In genomic region chr1:170213181-170213879, GRCm38 (mm10) we compare ENCODE assay signal across 18 mouse cellular contexts. TPM values are rescaled to one million over a fixed set of nuclear protein-coding genes. Genes with fewer than 3 reads are reported as not detected.
DNase-seq lines count a peak whose midpoint lies in the region; ATAC-seq and TF ChIP-seq lines count a peak whose summit lies in the region.
"Had no signal": no experiment of that assay in that cellular context is flagged by ENCODE, and none has a peak within 500 bp of the region (broad histone marks: within the 10 kb centered on the region; RNA-seq: fewer than 3 reads in every experiment).

No protein-coding gene starts in this region.

- no peak overlapping the region for H3K4me3 ChIP-seq in embryonic facial prominence, embryonic 13.5 days
- H3K4me3 ChIP-seq in embryonic facial prominence, embryonic 10.5 days, result no peak overlapping the region
- H3K4me3 ChIP-seq in hindbrain, postnatal 0 days (ENCODE audit: low read length), result no peak overlapping the region
- H3K4me3 ChIP-seq in hindbrain, embryonic 11.5 days (ENCODE audit: low read depth, low read length), result no peak overlapping the region
- peak overlapping the region; percentile 37 to 99 for H3K4me3 ChIP-seq in MEL (ENCODE audit: control insufficient read depth in 1 of 2, insufficient read depth in 1 of 2, low read depth in 2 of 2, low read length in 2 of 2)
- H3K4me3 ChIP-seq in liver, postnatal 0 days (ENCODE audit: low read depth, low read length), result 0 out of 2 replicates have a peak overlapping the region, but pooled peaks have one; percentile 15

- 92% methylated on average over 10 of the region's 10 CpGs for WGBS in embryonic facial prominence, embryonic 13.5 days
- WGBS in embryonic facial prominence, embryonic 10.5 days, result 92% methylated on average over 10 of the region's 10 CpGs
- 91% methylated on average over 10 of the region's 10 CpGs for WGBS in hindbrain, postnatal 0 days
- WGBS in hindbrain, embryonic 11.5 days, result 94% methylated on average over 10 of the region's 10 CpGs
- 73% methylated on average over 10 of the region's 10 CpGs for WGBS in liver, postnatal 0 days (ENCODE audit: insufficient replicate concordance)

- no peak overlapping the region for H3K9ac ChIP-seq in embryonic facial prominence, embryonic 13.5 days
- no peak overlapping the region for H3K9ac ChIP-seq in hindbrain, postnatal 0 days (replicated peaks; ENCODE audit: low read length)
- no peak overlapping the region for H3K9ac ChIP-seq in hindbrain, embryonic 11.5 days (ENCODE audit: low read depth, low read length)
- peak overlapping the region; percentile 23; the same call in 1 of the 2 replicates for H3K9ac ChIP-seq in MEL (ENCODE audit: control insufficient read depth, low read depth, low read length, poor library complexity, severe bottlenecking)
- 0 out of 2 replicates have a peak overlapping the region, but pooled peaks have one; percentile 7 for H3K9ac ChIP-seq in liver, postnatal 0 days (replicated peaks)
- H3K9ac ChIP-seq: limb, embryonic 12.5 days had no signal

- H3K4me2 ChIP-seq in embryonic facial prominence, embryonic 13.5 days, result 0 out of 2 replicates have a peak overlapping the region, but pooled peaks have one; percentile 14
- 0 out of 2 replicates have a peak overlapping the region, but pooled peaks have one; percentile 10 for H3K4me2 ChIP-seq in hindbrain, postnatal 0 days (ENCODE audit: low read depth, low read length)
- no peak overlapping the region for H3K4me2 ChIP-seq in hindbrain, embryonic 11.5 days (replicated peaks; ENCODE audit: low read depth, low read length)
- peak overlapping the region; percentile 48 for H3K4me2 ChIP-seq in liver, postnatal 0 days (ENCODE audit: low read depth, low read length)

- no peak for TF ChIP-seq RAD21 in MEL (IDR thresholded peaks at IDR 0.05; ENCODE audit: low read depth, low read length)

- ATAC-seq in embryonic facial prominence, embryonic 13.5 days (ENCODE audit: insufficient number of reproducible peaks, insufficient read depth, low FRiP score, low TSS enrichment, low read depth), result no peak
- ATAC-seq in hindbrain, postnatal 0 days, result no peak
- ATAC-seq in hindbrain, embryonic 11.5 days (ENCODE audit: low FRiP score), result no peak
- no peak for ATAC-seq in liver, postnatal 0 days
- ATAC-seq: inflammation-experienced regulatory T-cells, adult 6 months; Patski had no signal

- peaks cover 32% of the 10 kb centered on the region for H3K36me3 ChIP-seq in embryonic facial prominence, embryonic 13.5 days
- peaks cover 41% of the 10 kb centered on the region for H3K36me3 ChIP-seq in embryonic facial prominence, embryonic 10.5 days (replicated peaks)
- peaks cover 12% of the 10 kb centered on the region; the same call in 1 of the 2 replicates for H3K36me3 ChIP-seq in hindbrain, postnatal 0 days (ENCODE audit: insufficient read depth, low read length)
- no peaks in the 10 kb centered on the region for H3K36me3 ChIP-seq in hindbrain, embryonic 11.5 days (ENCODE audit: control insufficient read depth, insufficient read depth, low read length)
- H3K36me3 ChIP-seq in MEL (ENCODE audit: control insufficient read depth in 1 of 2, insufficient read depth in 2 of 2, low read length in 2 of 2), result peaks cover 12 to 16% of the 10 kb centered on the region in 2 experiments
- peaks cover 25% of the 10 kb centered on the region for H3K36me3 ChIP-seq in liver, postnatal 0 days (replicated peaks; ENCODE audit: insufficient read depth, low read length)

- peaks cover 7% of the 10 kb centered on the region for H3K4me1 ChIP-seq in embryonic facial prominence, embryonic 13.5 days
- H3K4me1 ChIP-seq in embryonic facial prominence, embryonic 10.5 days, result peaks cover 8% of the 10 kb centered on the region; the same call in 1 of the 2 replicates
- 0 out of 2 replicates have a peak, but pooled peaks cover 6% of the 10 kb centered on the region for H3K4me1 ChIP-seq in hindbrain, postnatal 0 days (ENCODE audit: insufficient read depth, low read length)
- no peaks in the 10 kb centered on the region for H3K4me1 ChIP-seq in hindbrain, embryonic 11.5 days (replicated peaks; ENCODE audit: control insufficient read depth, insufficient read depth, low read length)
- peaks cover 4 to 7% of the 10 kb centered on the region in 2 experiments for H3K4me1 ChIP-seq in MEL (ENCODE audit: control insufficient read depth in 1 of 2, insufficient read depth in 2 of 2, low read length in 2 of 2)
- peaks cover 10% of the 10 kb centered on the region for H3K4me1 ChIP-seq in liver, postnatal 0 days (ENCODE audit: insufficient read depth)

- H3K27me3 ChIP-seq in embryonic facial prominence, embryonic 13.5 days, result peaks cover 7% of the 10 kb centered on the region; the same call in 1 of the 2 replicates
- H3K27me3 ChIP-seq in embryonic facial prominence, embryonic 10.5 days (replicated peaks; ENCODE audit: low read depth, poor library complexity, severe bottlenecking), result no peaks in the 10 kb centered on the region
- H3K27me3 ChIP-seq in hindbrain, postnatal 0 days (ENCODE audit: insufficient read depth, low read length), result no peaks in the 10 kb centered on the region
- H3K27me3 ChIP-seq in hindbrain, embryonic 11.5 days (ENCODE audit: control insufficient read depth, insufficient read depth, low read length), result 0 out of 2 replicates have a peak, but pooled peaks cover 2% of the 10 kb centered on the region
- H3K27me3 ChIP-seq in MEL (ENCODE audit: control insufficient read depth in 1 of 2, insufficient read depth in 2 of 2, low read length in 2 of 2), result no peaks in the 10 kb centered on the region
- no peaks in the 10 kb centered on the region for H3K27me3 ChIP-seq in liver, postnatal 0 days (ENCODE audit: insufficient read depth, low read length)
- H3K27me3 ChIP-seq: limb, embryonic 12.5 days; Patski had no signal

- no peak for DNase-seq in embryonic facial prominence, embryonic 10.5 days (ENCODE audit: low spot score)
- no peak for DNase-seq in hindbrain, postnatal 0 days (ENCODE audit: low spot score)
- no peak for DNase-seq in hindbrain, embryonic 11.5 days (ENCODE audit: low spot score)
- peak; percentile 44 for DNase-seq in MEL (ENCODE audit: low read depth, low spot score)
- DNase-seq in liver, postnatal 0 days, result no peak
- no peak for DNase-seq in lung, adult 18-20 months
- DNase-seq in lung, postnatal 36 days, result no peak
- DNase-seq: cerebellum, postnatal 25 days; gastrocnemius, postnatal 25 days; thymus, adult 18-20 months had no signal

- TF ChIP-seq POLR2A in MEL (IDR thresholded peaks at IDR 0.05; ENCODE audit: control insufficient read depth in 1 of 2, insufficient read depth in 1 of 2, low read depth in 1 of 2, low read length in 2 of 2, poor library complexity in 1 of 2), result no peak

- no peaks in the 10 kb centered on the region for H3K9me3 ChIP-seq in embryonic facial prominence, embryonic 13.5 days
- H3K9me3 ChIP-seq in embryonic facial prominence, embryonic 10.5 days, result no peaks in the 10 kb centered on the region
- H3K9me3 ChIP-seq in hindbrain, postnatal 0 days (ENCODE audit: low read length), result no peaks in the 10 kb centered on the region
- no peaks in the 10 kb centered on the region for H3K9me3 ChIP-seq in hindbrain, embryonic 11.5 days (ENCODE audit: control insufficient read depth, low read length)
- no peaks in the 10 kb centered on the region for H3K9me3 ChIP-seq in MEL (replicated peaks; ENCODE audit: insufficient read depth, low read length)
- no peaks in the 10 kb centered on the region for H3K9me3 ChIP-seq in liver, postnatal 0 days (ENCODE audit: low read length)
- H3K9me3 ChIP-seq: limb, embryonic 12.5 days had no signal

- peaks cover 22% of the 10 kb centered on the region for H3K79me2 ChIP-seq in MEL (ENCODE audit: control insufficient read depth, insufficient read depth, low read length, poor library complexity)

- TF ChIP-seq EP300 in MEL (IDR thresholded peaks at IDR 0.05; ENCODE audit: low read depth in 1 of 2, low read length in 2 of 2), result peak; percentile 58; a peak in 3 of 4 replicates
- TF ChIP-seq EP300 in liver, postnatal 0 days (IDR thresholded peaks at IDR 0.05; ENCODE audit: low read depth), result no peak

- H3K27ac ChIP-seq in embryonic facial prominence, embryonic 13.5 days, result no peak overlapping the region
- no peak overlapping the region for H3K27ac ChIP-seq in embryonic facial prominence, embryonic 10.5 days (replicated peaks)
- no peak overlapping the region for H3K27ac ChIP-seq in hindbrain, postnatal 0 days
- no peak overlapping the region for H3K27ac ChIP-seq in hindbrain, embryonic 11.5 days (ENCODE audit: low read depth, low read length)
- no peak overlapping the region; the same call in 1 of the 2 replicates for H3K27ac ChIP-seq in MEL (ENCODE audit: control insufficient read depth, low read depth, low read length)
- H3K27ac ChIP-seq in liver, postnatal 0 days (ENCODE audit: low read depth), result no peak overlapping the region
- H3K27ac ChIP-seq: limb, embryonic 12.5 days had no signal

- TF ChIP-seq CTCF in hindbrain, postnatal 0 days (IDR thresholded peaks at IDR 0.05; ENCODE audit: low read depth), result no peak
- TF ChIP-seq CTCF in MEL (IDR thresholded peaks at IDR 0.05 in 2 of 3, conservative IDR thresholded peaks at IDR 0.05 in 1 of 3; ENCODE audit: control insufficient read depth in 1 of 3, insufficient read depth in 1 of 3, low read depth in 2 of 3, low read length in 3 of 3, poor library complexity in 1 of 3, severe bottlenecking in 1 of 3), result no peak
- no peak for TF ChIP-seq CTCF in liver, postnatal 0 days (IDR thresholded peaks at IDR 0.05; ENCODE audit: low read depth)

RNA-seq across cellular contexts. Expression of gene Uhmk1, which starts 1.9 kb away (rescaled TPM):
- 5.1 and 7.4 TPM in 2 replicates for polyA plus RNA-seq in embryonic facial prominence, embryonic 13.5 days (2015; fragmentation: Nextera tagmentation; extraction: Ambion mirVana)
- 10.6 and 11.3 TPM in 2 replicates for polyA plus RNA-seq in embryonic facial prominence, embryonic 10.5 days (2016; fragmentation: Nextera tagmentation; extraction: Ambion mirVana)
- total RNA-seq in hindbrain, postnatal 0 days (2014; rRNA removed), result 45.1 and 45.6 TPM in 2 replicates
- polyA plus RNA-seq in hindbrain, postnatal 0 days (2015; fragmentation: Nextera tagmentation; extraction: Ambion mirVana), result 7.0 and 8.0 TPM in 2 replicates
- 13.6 and 16.4 TPM in 2 replicates for polyA plus RNA-seq in hindbrain, embryonic 11.5 days (2014; fragmentation: Nextera tagmentation; extraction: Ambion mirVana)
- total RNA-seq in MEL (2012; rRNA removed), result 26.8 and 28.9 TPM in 2 replicates
- polyA plus RNA-seq in MEL (2012; ENCODE audit: insufficient read depth in 1 of 2, insufficient read length in 2 of 2, low read depth in 1 of 2, low replicate concordance in 2 of 2, missing spikeins in 1 of 2), result 10 to 100 TPM; 19.5 to 43.9 TPM
- polyA plus RNA-seq in liver, postnatal 0 days (2015; fragmentation: Nextera tagmentation; extraction: Ambion mirVana), result 3.3 and 3.4 TPM in 2 replicates

RNA-seq across cellular contexts. Expression of gene Sh2d1b2, which starts 19.2 kb away (rescaled TPM):
- polyA plus RNA-seq in embryonic facial prominence, embryonic 13.5 days (2015; fragmentation: Nextera tagmentation; extraction: Ambion mirVana), result not detected in 2 replicates
- polyA plus RNA-seq in embryonic facial prominence, embryonic 10.5 days (2016; fragmentation: Nextera tagmentation; extraction: Ambion mirVana), result not detected in 2 replicates
- total RNA-seq in hindbrain, postnatal 0 days (2014; rRNA removed), result not detected in 2 replicates
- not detected in 2 replicates for polyA plus RNA-seq in hindbrain, postnatal 0 days (2015; fragmentation: Nextera tagmentation; extraction: Ambion mirVana)
- polyA plus RNA-seq in hindbrain, embryonic 11.5 days (2014; fragmentation: Nextera tagmentation; extraction: Ambion mirVana), result not detected in 2 replicates
- total RNA-seq in MEL (2012; rRNA removed), result not detected in 2 replicates
- polyA plus RNA-seq in MEL (2012; ENCODE audit: insufficient read depth in 1 of 2, insufficient read length in 2 of 2, low read depth in 1 of 2, low replicate concordance in 2 of 2, missing spikeins in 1 of 2), result not detected
- not detected in 2 replicates for polyA plus RNA-seq in liver, postnatal 0 days (2015; fragmentation: Nextera tagmentation; extraction: Ambion mirVana)
- total RNA-seq: gastrocnemius, postnatal 25 days; layer of hippocampus, adult 18-20 months had no signal
- polyA plus RNA-seq: heart, embryonic 16.5 days; inflammation-experienced regulatory T-cells, adult 6 months; kidney, embryonic 16.5 days; limb, embryonic 12.5 days; midbrain, embryonic 11.5 days; Patski had no signal

RNA-seq across cellular contexts. Expression of gene Uap1, which starts 38.6 kb away (rescaled TPM):
- polyA plus RNA-seq in embryonic facial prominence, embryonic 13.5 days (2015; fragmentation: Nextera tagmentation; extraction: Ambion mirVana), result 69.3 and 69.8 TPM in 2 replicates
- polyA plus RNA-seq in embryonic facial prominence, embryonic 10.5 days (2016; fragmentation: Nextera tagmentation; extraction: Ambion mirVana), result 56.3 and 56.5 TPM in 2 replicates
- 38.1 and 46.7 TPM in 2 replicates for total RNA-seq in hindbrain, postnatal 0 days (2014; rRNA removed)
- polyA plus RNA-seq in hindbrain, postnatal 0 days (2015; fragmentation: Nextera tagmentation; extraction: Ambion mirVana), result 52.6 and 54.7 TPM in 2 replicates
- 67.2 and 69.2 TPM in 2 replicates for polyA plus RNA-seq in hindbrain, embryonic 11.5 days (2014; fragmentation: Nextera tagmentation; extraction: Ambion mirVana)
- total RNA-seq in MEL (2012; rRNA removed), result 74.5 and 87.3 TPM in 2 replicates
- 10 to 100 TPM in 1 of 2 experiments, not detected in 1; 80.8 TPM for polyA plus RNA-seq in MEL (2012; ENCODE audit: insufficient read depth in 1 of 2, insufficient read length in 2 of 2, low read depth in 1 of 2, low replicate concordance in 2 of 2, missing spikeins in 1 of 2)
- polyA plus RNA-seq in liver, postnatal 0 days (2015; fragmentation: Nextera tagmentation; extraction: Ambion mirVana), result 19.6 and 22.3 TPM in 2 replicates

Comparison
In these comparisons a context has a peak if more than half of its experiments do, and no peak if none do; other contexts are left out.
1. H3K4me3 ChIP-seq: peak in MEL (2 of 2) and liver, postnatal 0 days (single experiment); none in embryonic facial prominence, embryonic 13.5 days (single experiment), embryonic facial prominence, embryonic 10.5 days (single experiment), hindbrain, postnatal 0 days (single experiment) and hindbrain, embryonic 11.5 days (single experiment).
2. H3K9ac ChIP-seq: peak in MEL (single experiment) and liver, postnatal 0 days (single experiment); none in embryonic facial prominence, embryonic 13.5 days (single experiment), hindbrain, postnatal 0 days (single experiment) and hindbrain, embryonic 11.5 days (single experiment).